Mouse (Mus musculus) fat pad, adult 2 months (tissue): Measurements from ENCODE around the gene Dpy19l3.

ENCODE experiments used
- DNase-seq: peaks from one replicate; pipeline ENCODE4 v3.0.0-alpha.2; 2011; ENCODE audit warnings: low read depth, low spot score; ENCODE audit errors: extremely low read depth

The Dpy19l3 gene

GRCm38 (mm10) chr7:35646317-35647081 is 107.8 kb downstream of the Dpy19l3 start:
- DNase-seq, result no peak

- no peak for DNase-seq
Observed at GRCm38 (mm10) chr7:35640072-35640471, 114.2 kb downstream of the Dpy19l3 start.

GRCm38 (mm10) chr7:35636874-35637273 is 117.4 kb downstream of the Dpy19l3 start:
- no peak for DNase-seq

GRCm38 (mm10) chr7:35636229-35636628 is 118.0 kb downstream of the Dpy19l3 start:
- DNase-seq, result no peak
